Mouse (Mus musculus): ENCODE results near the gene Col20a1.

DNA sequence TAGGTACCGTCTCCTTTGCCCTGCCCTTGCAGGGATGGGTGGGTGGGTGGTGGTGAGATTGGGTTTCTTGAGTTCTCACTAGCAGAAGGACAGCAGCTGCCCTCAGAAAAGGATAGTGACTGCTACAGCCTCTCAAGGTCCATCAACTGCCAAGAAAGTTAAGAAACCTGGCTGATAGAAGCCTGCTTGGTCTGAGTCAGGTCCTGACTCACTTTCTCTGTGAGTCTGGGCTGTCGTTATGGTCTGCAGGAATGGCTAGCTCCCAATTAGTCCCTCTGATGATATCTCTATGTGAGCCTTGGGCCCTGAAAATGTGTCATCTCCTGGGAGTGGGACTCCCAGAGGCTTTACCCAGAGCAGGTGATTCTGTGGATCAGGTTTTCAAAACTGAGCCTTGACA, 8.0 kb downstream of the Col20a1 start:
- TF ChIP-seq SRF (IDR thresholded peaks at IDR 0.05; ENCODE audit: control insufficient read depth, insufficient read length, low read depth) (no peak), POLR2A (IDR thresholded peaks at IDR 0.05; ENCODE audit: insufficient read length, low read depth) (no peak), REST (IDR thresholded peaks at IDR 0.05; ENCODE audit: insufficient read depth, insufficient read length) (no peak), CEBPB (IDR thresholded peaks at IDR 0.05; ENCODE audit: insufficient read depth, poor library complexity, severe bottlenecking) (no peak), MYOG (IDR thresholded peaks at IDR 0.05; ENCODE audit: control insufficient read depth in 1 of 3, insufficient read depth in 1 of 3, insufficient read length in 2 of 3, low read depth in 2 of 3) (no peak), E2F4 (IDR thresholded peaks at IDR 0.05; ENCODE audit: insufficient read depth) (no peak), MAX (IDR thresholded peaks at IDR 0.05; ENCODE audit: low read depth) (no peak), TCF12 (IDR thresholded peaks at IDR 0.05; ENCODE audit: insufficient read depth, poor library complexity, severe bottlenecking) (no peak), USF1 (IDR thresholded peaks at IDR 0.05; ENCODE audit: low read depth) (no peak), POLR2AphosphoS2 (IDR thresholded peaks at IDR 0.05; ENCODE audit: insufficient read length, low read depth) (no peak), MYOD1 (IDR thresholded peaks at IDR 0.05; ENCODE audit: control insufficient read depth in 1 of 3, insufficient read length in 2 of 3, low read depth in 2 of 3) (no peak), TCF3 (IDR thresholded peaks at IDR 0.05; ENCODE audit: insufficient read length, low read depth) (no peak)
